Mouse (Mus musculus) embryo, embryonic 9.5 days (tissue): ENCODE measurements around the gene Pigl.

Source experiments
- DNase-seq: peaks from one replicate; pipeline ENCODE4 v3.0.0-alpha.2; 2017; ENCODE audit errors: extremely low spot score

Pigl gene

DNA sequence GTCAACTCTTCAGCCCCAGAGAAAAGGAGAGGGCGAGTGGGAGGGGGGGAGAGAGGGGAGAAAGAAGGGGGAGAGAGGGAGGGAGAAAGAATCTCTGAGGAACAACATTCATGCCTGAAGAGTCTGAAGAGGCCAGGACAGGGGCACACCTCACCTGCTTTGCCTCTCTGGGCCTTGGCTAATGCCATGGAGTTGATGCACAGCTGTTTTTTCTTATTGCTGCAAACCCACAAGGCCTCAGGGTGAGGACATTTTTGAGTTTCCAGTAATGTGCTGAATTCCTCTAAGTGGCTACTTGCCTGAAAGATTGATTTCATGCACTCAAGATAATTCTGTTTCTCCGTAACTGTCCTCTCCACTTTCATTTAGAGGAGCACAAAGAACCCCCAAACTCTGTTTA, 99.9 kb downstream of the Pigl start:
- no peak for DNase-seq

DNA sequence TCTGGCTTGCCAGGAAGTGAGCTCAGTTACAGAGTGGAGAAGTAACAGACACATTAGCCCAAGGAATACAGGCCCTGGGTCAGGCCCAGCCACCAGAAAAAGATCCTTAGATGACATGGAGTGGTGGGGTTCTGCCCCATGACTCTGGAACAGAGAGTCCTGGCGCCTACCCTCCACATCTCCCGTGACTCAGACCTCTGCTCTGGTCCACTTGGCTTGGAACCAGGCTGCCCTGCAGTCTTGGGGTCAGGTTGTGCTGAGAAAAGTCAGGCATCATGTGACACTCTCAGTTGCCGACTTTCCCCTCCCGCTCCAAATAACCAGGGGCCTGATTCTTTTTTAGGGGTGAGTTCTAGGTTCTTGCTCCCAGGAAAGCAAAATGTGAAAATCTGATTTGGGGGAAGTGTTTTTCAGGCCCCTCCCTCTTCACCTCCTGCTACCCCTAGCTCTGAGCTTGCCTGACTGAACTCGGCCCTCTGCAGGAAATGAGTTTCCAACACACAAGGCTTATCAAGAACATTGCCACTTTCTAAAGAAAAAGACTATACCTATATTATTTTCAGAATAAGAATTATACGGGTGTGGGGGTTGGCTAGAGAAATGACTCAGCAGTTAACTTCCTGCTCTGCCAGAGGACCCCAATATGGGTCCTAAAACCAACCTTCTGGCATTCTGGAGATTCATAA, 100.8 kb downstream of the Pigl start:
- DNase-seq = no peak

DNA sequence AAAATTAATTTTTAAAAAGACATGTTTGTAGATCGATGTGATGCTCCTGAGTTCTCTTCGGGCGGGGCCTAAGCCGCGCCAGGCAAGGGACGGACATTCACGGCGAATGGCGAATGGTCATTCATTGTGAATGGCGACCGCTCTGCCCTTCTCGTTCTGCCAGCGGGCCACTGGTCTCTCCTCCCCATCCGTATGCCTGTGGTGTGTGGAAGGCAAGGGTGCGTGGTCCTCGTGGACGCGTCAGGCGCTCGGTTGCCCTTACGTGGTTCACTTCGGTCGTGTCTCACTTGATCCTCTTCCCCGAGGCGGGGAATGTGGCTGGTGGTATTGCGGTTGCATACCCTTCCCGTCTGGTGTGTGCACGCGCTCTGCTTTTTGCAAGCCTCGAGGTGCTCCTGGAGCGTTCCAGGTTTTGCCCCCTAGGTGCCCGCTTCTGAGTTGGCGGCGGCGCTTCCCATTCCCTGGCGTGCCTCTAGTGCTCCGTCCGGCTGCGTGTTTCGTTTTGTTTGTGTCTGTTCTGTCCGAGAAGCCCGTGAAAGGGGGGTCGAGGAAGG, 102.3 kb downstream of the Pigl start:
- DNase-seq = no peak

DNA sequence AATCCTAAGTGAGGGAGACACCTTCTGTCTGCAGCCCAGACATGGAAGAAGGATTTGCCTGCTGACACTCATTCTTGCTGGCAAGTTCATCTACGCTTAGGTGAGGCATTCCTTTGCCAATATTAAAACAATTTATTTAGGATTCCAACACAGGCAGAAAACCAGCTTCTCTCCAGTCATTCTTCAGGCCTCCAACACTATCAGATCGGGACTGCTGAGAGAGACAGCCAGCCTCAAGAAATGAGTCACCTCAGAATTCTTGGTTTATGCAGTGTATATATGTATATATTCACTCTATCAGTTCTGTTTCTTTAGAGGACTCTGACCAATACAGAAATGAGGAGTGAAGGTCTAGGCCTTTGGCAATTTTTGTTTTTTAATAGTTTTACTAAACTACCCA, 105.3 kb downstream of the Pigl start:
- no peak for DNase-seq
